17 mouse cellular contexts compared by ENCODE assay signal in the genomic region with DNA sequence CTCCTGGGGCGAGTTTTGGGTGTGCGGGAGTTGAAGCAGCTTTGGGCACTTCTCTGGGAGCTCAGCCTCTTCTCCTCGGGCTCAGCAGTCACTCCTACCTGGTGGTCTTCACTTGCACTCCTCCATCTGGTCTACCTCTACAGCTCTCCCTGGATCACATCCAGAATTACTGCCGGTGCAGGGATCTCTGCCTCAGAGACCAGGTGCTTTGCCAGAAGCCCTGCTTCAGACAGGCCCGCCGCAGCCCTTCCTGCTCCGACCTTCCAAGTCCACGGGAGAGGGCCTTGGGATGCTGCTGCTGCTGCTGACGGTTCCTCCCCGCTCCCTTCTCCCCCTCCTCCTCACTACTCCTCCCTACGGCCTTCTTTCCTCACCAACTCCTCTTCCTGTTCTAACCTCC.
"Had no signal": no experiment of that assay in that cellular context is flagged by ENCODE, and none has a peak within 500 bp of the region (broad histone marks: within the 10 kb centered on the region; RNA-seq: fewer than 3 reads in every experiment).

No protein-coding gene starts in this region.

- H3K27me3 ChIP-seq: lung, embryonic 15.5 days; midbrain, embryonic 12.5 days; neural tube, embryonic 12.5 days; stomach, embryonic 15.5 days had no signal

- H3K4me2 ChIP-seq: lung, embryonic 15.5 days; midbrain, embryonic 12.5 days; neural tube, embryonic 12.5 days; stomach, embryonic 15.5 days had no signal

- H3K27ac ChIP-seq: lung, embryonic 15.5 days; macrophage; midbrain, embryonic 12.5 days; neural tube, embryonic 12.5 days; stomach, embryonic 15.5 days; stomach, postnatal 0 days had no signal

- H3K9me3 ChIP-seq: lung, embryonic 15.5 days; megakaryocyte, embryonic 14.5 days; midbrain, embryonic 12.5 days; neural tube, embryonic 12.5 days; stomach, embryonic 15.5 days had no signal

- ATAC-seq: liver, postnatal 0 days; lung, postnatal 0 days had no signal

- H3K36me3 ChIP-seq: lung, embryonic 15.5 days; midbrain, embryonic 12.5 days; neural tube, embryonic 12.5 days; stomach, embryonic 15.5 days had no signal

- H3K4me3 ChIP-seq: lung, embryonic 15.5 days; megakaryocyte, embryonic 14.5 days; midbrain, embryonic 12.5 days; neural tube, embryonic 12.5 days; stomach, embryonic 15.5 days had no signal

- DNase-seq: liver, postnatal 0 days; lung, adult 2 months; lung, postnatal 14 days; lung, postnatal 36 days; midbrain, embryonic 14.5 days; right cerebral cortex, postnatal 14 days; thymus, adult 2 months; thymus, postnatal 25 days; thymus, postnatal 4 days had no signal

- H3K9ac ChIP-seq: liver, postnatal 0 days; lung, embryonic 15.5 days; midbrain, embryonic 12.5 days; neural tube, embryonic 12.5 days; stomach, embryonic 15.5 days had no signal

- H3K4me1 ChIP-seq: lung, embryonic 15.5 days; megakaryocyte, embryonic 14.5 days had no signal
